Mouse (Mus musculus) bone marrow macrophage, adult 2 months (primary cell): ENCODE results near the gene Actrt3.

ENCODE experiments used
- CTCF ChIP-seq: IDR thresholded peaks from 2 replicates; pipeline ENCODE4 v1.5.1; 2012; ENCODE audit warnings: low read depth, mild to moderate bottlenecking, low read length, moderate library complexity
- POLR2A ChIP-seq: IDR thresholded peaks from 2 replicates; pipeline ENCODE4 v1.6.1; 2012; ENCODE audit warnings: mild to moderate bottlenecking, low read depth, low read length, borderline replicate concordance

- no peak for TF ChIP-seq CTCF
- TF ChIP-seq POLR2A = no peak
These were observed 1.4 kb upstream of the Actrt3 start for GRCm38 (mm10) chr3:30601175-30601574.
